Comparison of ENCODE assay signal across 23 mouse cellular contexts in the genomic region with DNA sequence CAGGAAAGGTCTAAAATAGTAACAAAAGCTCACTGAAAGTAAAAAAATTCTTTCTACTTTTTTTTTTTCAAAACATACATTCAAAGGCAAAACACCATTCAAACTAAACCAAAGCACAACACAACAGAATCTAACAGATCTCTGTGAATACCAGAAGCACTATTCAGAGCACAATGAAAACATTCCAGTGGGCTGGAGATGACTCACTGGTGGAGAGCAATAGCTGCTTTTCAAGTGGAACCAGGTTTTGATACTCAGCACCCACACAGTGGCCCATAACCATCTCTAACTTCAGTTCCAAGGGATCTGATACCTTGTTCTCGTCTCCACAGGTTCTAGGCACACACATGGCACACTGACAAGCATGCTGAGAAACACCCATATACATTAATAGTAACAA. TPM values are rescaled to one million over a fixed set of nuclear protein-coding genes. Genes with fewer than 3 reads are reported as not detected.
A peak's percentile ranks its signal among the peaks of the same experiment; 100 is the strongest.
DNase-seq lines count a peak whose midpoint lies in the region; ATAC-seq and TF ChIP-seq lines count a peak whose summit lies in the region.
"Had no signal": no experiment of that assay in that cellular context is flagged by ENCODE, and none has a peak within 500 bp of the region (broad histone marks: within the 10 kb centered on the region; RNA-seq: fewer than 3 reads in every experiment).

No protein-coding gene starts in this region.

- WGBS in hindbrain, embryonic 13.5 days, result 86% methylated on average over 1 of the region's 1 CpGs

- no peak overlapping the region for H3K4me3 ChIP-seq in left cerebral cortex, adult 2 months
- H3K4me3 ChIP-seq in hindbrain, embryonic 13.5 days, result no peak overlapping the region
- H3K4me3 ChIP-seq: forebrain, embryonic 10.5 days; heart, embryonic 13.5 days; megakaryocyte, embryonic 14.5 days; midbrain, embryonic 15.5 days had no signal

- intact Hi-C loops in left cerebral cortex, adult 2 months (cut with DNase I), result no loop called here
- intact Hi-C loops in left cerebral cortex, postnatal 36 days (cut with DNase I), result no loop called here

- no peaks in the 10 kb centered on the region for H3K27me3 ChIP-seq in hindbrain, embryonic 13.5 days
- H3K27me3 ChIP-seq: heart, embryonic 13.5 days; megakaryocyte, embryonic 14.5 days; midbrain, embryonic 15.5 days had no signal

- H3K36me3 ChIP-seq in hindbrain, embryonic 13.5 days, result peaks cover 67% of the 10 kb centered on the region

- H3K9me3 ChIP-seq in hindbrain, embryonic 13.5 days, result no peaks in the 10 kb centered on the region
- H3K9me3 ChIP-seq: forebrain, embryonic 10.5 days; heart, embryonic 13.5 days; megakaryocyte, embryonic 14.5 days; midbrain, embryonic 15.5 days had no signal

- peak overlapping the region; percentile 10; the same call in 1 of the 2 replicates for H3K27ac ChIP-seq in left cerebral cortex, adult 2 months
- H3K27ac ChIP-seq in hindbrain, embryonic 13.5 days, result no peak overlapping the region
- H3K27ac ChIP-seq: forebrain, embryonic 10.5 days; heart, embryonic 13.5 days; hindbrain, postnatal 0 days; midbrain, embryonic 15.5 days; stomach, postnatal 0 days had no signal

- H3K4me2 ChIP-seq in hindbrain, embryonic 13.5 days, result no peak overlapping the region
- H3K4me2 ChIP-seq: heart, embryonic 13.5 days; lung, embryonic 14.5 days; midbrain, embryonic 15.5 days had no signal

- TF ChIP-seq CTCF in left cerebral cortex, adult 2 months (IDR thresholded peaks at IDR 0.05), result no peak

- no peak for ATAC-seq in hindbrain, embryonic 13.5 days (ENCODE audit: low FRiP score)
- ATAC-seq: hindbrain, postnatal 0 days; midbrain, embryonic 15.5 days had no signal

- H3K4me1 ChIP-seq in hindbrain, embryonic 13.5 days (replicated peaks), result peaks cover 8% of the 10 kb centered on the region
- H3K4me1 ChIP-seq: forebrain, embryonic 10.5 days had no signal

- DNase-seq in adrenal gland, adult 2 months, result peak; percentile 38
- DNase-seq in adrenal gland, postnatal 4 days (ENCODE audit: low spot score in 2 of 2), result no peak
- DNase-seq in left cerebral cortex, adult 2 months (ENCODE audit: extremely low spot score in 1 of 2, low spot score in 2 of 2), result no peak
- DNase-seq in left cerebral cortex, postnatal 36 days (ENCODE audit: low spot score in 2 of 2), result no peak
- DNase-seq in 3134 (ENCODE audit: extremely low read depth, insufficient read length, low spot score), result peak; percentile 62
- DNase-seq in brain, adult 2 months (ENCODE audit: low read depth, low spot score), result peak; percentile 69
- no peak for DNase-seq in thymus, adult 18-20 months
- DNase-seq: adrenal gland, adult 8-10 months; cerebellum, adult 2 months; heart, adult 11 months; heart, postnatal 36 days; kidney, adult 11 months; kidney, postnatal 10 days; liver; lung, embryonic 14.5 days; thymus, postnatal 25 days had no signal

- H3K9ac ChIP-seq in hindbrain, embryonic 13.5 days, result no peak overlapping the region
- H3K9ac ChIP-seq: heart, embryonic 13.5 days; lung, embryonic 14.5 days; midbrain, embryonic 15.5 days had no signal

RNA-seq across cellular contexts. Expression of a gene that starts 10.4 kb away (rescaled TPM):
- total RNA-seq in adrenal gland, adult 2 months (2021), result 100 to 1,000 TPM; 116 to 144 TPM
- 9.7 and 10.4 TPM in 2 replicates for polyA plus RNA-seq in adrenal gland, adult 2 months (2012; rRNA removed)
- 100 to 1,000 TPM; 188 to 206 TPM for total RNA-seq in adrenal gland, postnatal 4 days (2021)
- total RNA-seq in left cerebral cortex, adult 2 months (2021), result 100 to 1,000 TPM; 115 to 123 TPM
- total RNA-seq in left cerebral cortex, postnatal 36 days (2021), result 100 to 1,000 TPM; 115 to 123 TPM
- polyA plus RNA-seq in hindbrain, embryonic 13.5 days (2015; fragmentation: Nextera tagmentation; extraction: Ambion mirVana), result 366 and 373 TPM in 2 replicates

RNA-seq across cellular contexts. Expression of a gene that starts 10.7 kb away (rescaled TPM):
- total RNA-seq in adrenal gland, adult 2 months (2021), result 10 to 100 TPM; 42.7 to 48.4 TPM
- polyA plus RNA-seq in adrenal gland, adult 2 months (2012; rRNA removed), result 4.1 and 5.3 TPM in 2 replicates
- 10 to 100 TPM; 51.1 to 52.2 TPM for total RNA-seq in adrenal gland, postnatal 4 days (2021)
- total RNA-seq in left cerebral cortex, adult 2 months (2021), result 10 to 100 TPM; 29.4 to 30.1 TPM
- 10 to 100 TPM; 24.6 to 28.4 TPM for total RNA-seq in left cerebral cortex, postnatal 36 days (2021)
- polyA plus RNA-seq in hindbrain, embryonic 13.5 days (2015; fragmentation: Nextera tagmentation; extraction: Ambion mirVana), result 26.8 and 28.8 TPM in 2 replicates

RNA-seq across cellular contexts. Expression of a gene that starts 37.3 kb away (rescaled TPM):
- under 1 TPM; 0.66 to 0.97 TPM for total RNA-seq in adrenal gland, adult 2 months (2021)
- 0.11 and 0.32 TPM in 2 replicates for polyA plus RNA-seq in adrenal gland, adult 2 months (2012; rRNA removed)
- 1 to 10 TPM; 3.8 to 4.4 TPM for total RNA-seq in adrenal gland, postnatal 4 days (2021)
- 1 to 10 TPM; 1.8 to 2.2 TPM for total RNA-seq in left cerebral cortex, adult 2 months (2021)
- 1 to 10 TPM; 1.3 to 2.1 TPM for total RNA-seq in left cerebral cortex, postnatal 36 days (2021)
- 1.1 and 1.4 TPM in 2 replicates for polyA plus RNA-seq in hindbrain, embryonic 13.5 days (2015; fragmentation: Nextera tagmentation; extraction: Ambion mirVana)

RNA-seq across cellular contexts. Expression of a gene that starts 53.2 kb away (rescaled TPM):
- total RNA-seq in adrenal gland, adult 2 months (2021), result 1 to 10 TPM; 6.1 to 6.4 TPM
- 2.4 and 2.7 TPM in 2 replicates for polyA plus RNA-seq in adrenal gland, adult 2 months (2012; rRNA removed)
- 10 to 100 TPM; 12.2 to 14.0 TPM for total RNA-seq in adrenal gland, postnatal 4 days (2021)
- 1 to 10 TPM; 5.1 to 5.8 TPM for total RNA-seq in left cerebral cortex, adult 2 months (2021)
- 1 to 10 TPM; 4.7 to 6.5 TPM for total RNA-seq in left cerebral cortex, postnatal 36 days (2021)
- polyA plus RNA-seq in hindbrain, embryonic 13.5 days (2015; fragmentation: Nextera tagmentation; extraction: Ambion mirVana), result 18.9 and 20.7 TPM in 2 replicates

Comparison
In these comparisons a context has a peak if more than half of its experiments do, and no peak if none do; other contexts are left out.
1. DNase-seq: peak in adrenal gland, adult 2 months (single experiment), 3134 (single experiment) and brain, adult 2 months (single experiment); none in adrenal gland, postnatal 4 days (0 of 2), left cerebral cortex, adult 2 months (0 of 2), left cerebral cortex, postnatal 36 days (0 of 2) and thymus, adult 18-20 months (0 of 2).